Mouse (Mus musculus) fibroblast of lung, adult 2 months (primary cell): Measurements from ENCODE around the gene Fam155a.
"Not testable (repeated sequence)": the region's sequence is repeated elsewhere in the genome, so short reads cannot be mapped to it uniquely, and the experiment has no call there.

ENCODE experiments used
- DNase-seq: peaks from one replicate; pipeline ENCODE4 v3.0.0-alpha.2; 2011; ENCODE audit warnings: low read depth

Gene Fam155a

DNA sequence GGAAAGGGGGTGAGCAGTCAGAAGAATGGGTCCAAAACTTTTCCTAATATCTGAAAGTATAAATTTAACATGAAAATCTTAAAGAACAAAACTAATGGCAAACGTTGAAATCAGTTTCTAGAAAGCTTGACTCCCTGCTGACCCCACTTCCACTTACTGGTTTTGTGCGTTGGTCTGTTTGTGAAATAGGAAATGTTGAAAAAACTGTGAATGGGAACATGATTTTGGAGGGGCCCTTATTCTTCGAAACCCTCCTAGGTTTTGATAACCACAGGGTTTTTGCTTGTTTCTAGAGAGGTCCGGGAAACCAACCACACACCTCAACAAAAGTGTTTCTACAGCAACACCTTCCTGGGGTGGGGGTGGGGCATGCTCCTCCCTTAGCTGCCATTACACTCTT is 368.6 kb downstream of the Fam155a start:
- DNase-seq: no peak

DNA sequence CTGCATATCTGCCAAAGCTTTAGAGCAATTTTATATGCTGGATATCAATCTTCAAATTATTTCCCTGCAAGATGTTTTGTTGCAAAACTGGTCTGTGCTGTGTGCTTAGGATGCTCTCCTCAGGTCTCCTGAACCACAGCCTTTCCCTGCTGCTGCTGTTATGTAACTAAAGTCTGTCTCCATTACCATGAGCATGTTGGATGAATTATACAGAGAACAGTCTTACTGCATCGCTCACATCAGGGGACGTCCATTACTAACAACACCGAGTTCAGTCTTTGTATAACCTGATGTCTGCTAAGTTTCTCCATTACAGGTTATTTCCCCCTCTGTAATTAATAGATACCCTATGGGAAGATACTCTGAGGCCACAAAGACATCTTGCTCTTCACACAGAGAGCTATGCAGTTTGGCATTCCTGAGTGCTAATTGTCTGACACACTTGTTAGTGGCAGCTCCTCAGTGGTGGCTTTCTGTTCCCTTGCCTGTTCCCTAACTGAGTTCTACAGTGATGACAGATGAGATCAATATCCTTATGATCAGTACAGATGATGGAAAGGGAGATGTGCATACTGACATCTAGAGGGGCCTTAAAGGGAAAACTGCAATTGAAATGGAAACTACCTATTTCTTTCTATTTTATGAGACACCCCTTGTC is 372.2 kb downstream of the Fam155a start:
- no peak for DNase-seq

DNA sequence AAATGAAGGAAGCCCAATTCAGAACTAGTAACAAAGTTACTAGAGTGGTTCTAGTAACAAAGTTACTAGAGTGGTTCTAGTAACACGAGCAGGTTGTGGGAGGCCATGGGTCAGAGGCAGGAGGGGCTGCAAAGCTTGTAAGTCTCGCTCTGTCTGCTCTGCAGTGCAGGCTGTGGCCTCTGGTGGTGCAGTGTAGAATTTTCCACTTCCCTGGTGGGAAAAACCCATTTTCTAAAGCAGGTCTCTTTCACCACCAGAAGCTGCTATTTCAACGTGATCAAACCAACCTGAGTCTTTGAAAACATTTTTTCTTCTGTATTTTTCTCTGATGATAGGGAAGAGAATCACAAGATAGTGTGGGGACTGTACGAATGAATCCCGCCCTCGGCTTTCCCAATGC is 372.9 kb downstream of the Fam155a start:
- DNase-seq: no peak

DNA sequence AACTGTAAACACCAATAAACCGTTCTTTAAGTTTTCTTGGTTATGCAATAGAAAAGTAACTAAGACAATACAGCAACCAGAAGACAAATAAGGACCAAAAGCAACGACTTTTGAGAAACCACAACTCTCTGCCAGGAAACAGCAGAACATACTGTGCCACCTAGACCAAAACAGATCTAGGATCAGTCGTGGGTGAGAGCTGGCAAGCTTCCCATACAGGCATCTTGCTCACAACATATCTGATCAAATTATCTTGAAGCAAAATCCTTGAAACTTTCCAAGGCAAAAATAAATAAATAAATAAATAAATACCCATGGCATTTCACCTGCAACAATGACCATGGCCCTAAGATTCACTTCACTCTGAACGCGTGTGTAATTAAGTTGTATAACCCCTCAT is 376.3 kb downstream of the Fam155a start:
- DNase-seq: no peak

GRCm38 (mm10) chr8:9393246-9393645 is 377.7 kb downstream of the Fam155a start:
- DNase-seq: no peak

- not testable (repeated sequence) for DNase-seq
Measured at GRCm38 (mm10) chr8:9390229-9390628, 380.7 kb downstream of the Fam155a start.

DNA sequence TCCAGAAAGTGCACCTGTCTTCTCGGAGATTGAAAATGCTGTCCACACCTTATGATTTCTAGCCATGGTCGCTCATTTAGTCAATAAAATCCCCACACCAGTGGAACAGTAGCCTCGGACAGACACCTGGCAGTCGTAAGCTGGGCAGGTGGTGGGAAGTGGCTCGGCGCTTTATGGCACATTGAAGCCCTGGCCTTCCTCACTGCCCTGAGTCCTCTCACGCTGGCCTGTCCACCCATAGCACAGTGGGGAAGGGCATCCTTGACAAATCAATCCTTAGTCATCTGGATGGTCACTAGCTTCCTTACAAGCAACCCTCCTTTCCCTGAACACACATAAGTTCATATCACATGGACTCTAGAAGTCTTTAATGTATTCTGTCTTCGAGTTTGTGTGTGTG is 401.8 kb downstream of the Fam155a start:
- DNase-seq: no peak

- no peak for DNase-seq
Measured at GRCm38 (mm10) chr8:9367721-9368120, 403.2 kb downstream of the Fam155a start.

- DNase-seq: no peak
Measured at GRCm38 (mm10) chr8:9365381-9365780, 405.6 kb downstream of the Fam155a start.

DNA sequence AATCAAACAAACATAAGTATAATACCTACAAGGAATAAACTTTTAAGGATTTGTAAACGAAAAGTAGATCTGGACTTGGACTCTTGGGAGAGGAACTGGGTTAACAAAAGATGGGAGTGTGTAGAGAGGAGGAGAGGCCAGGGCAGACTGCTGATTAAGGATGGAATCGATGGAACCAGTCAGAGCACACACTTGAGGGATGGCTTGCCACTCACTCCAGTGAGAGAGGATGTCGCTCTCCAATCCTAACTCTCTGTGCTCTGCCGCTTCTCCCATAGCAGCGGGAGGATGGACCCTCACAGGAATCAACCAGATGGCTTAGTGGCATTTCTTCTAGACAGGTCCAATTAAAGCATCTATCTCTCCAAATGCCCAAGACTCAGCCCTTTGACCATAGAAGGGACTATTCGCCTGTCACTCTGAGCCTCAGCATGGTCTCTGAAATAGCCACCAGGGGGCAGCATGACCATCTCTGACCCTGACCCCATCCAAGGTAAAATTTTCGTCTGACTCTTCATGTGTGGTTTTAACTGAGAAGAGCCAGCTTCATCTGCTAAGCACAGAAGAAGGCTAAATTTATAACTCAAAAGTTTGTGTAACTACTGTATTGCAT is 422.3 kb downstream of the Fam155a start:
- DNase-seq: no peak

- no peak for DNase-seq
Measured at GRCm38 (mm10) chr8:9347163-9347562, 423.8 kb downstream of the Fam155a start.

DNA sequence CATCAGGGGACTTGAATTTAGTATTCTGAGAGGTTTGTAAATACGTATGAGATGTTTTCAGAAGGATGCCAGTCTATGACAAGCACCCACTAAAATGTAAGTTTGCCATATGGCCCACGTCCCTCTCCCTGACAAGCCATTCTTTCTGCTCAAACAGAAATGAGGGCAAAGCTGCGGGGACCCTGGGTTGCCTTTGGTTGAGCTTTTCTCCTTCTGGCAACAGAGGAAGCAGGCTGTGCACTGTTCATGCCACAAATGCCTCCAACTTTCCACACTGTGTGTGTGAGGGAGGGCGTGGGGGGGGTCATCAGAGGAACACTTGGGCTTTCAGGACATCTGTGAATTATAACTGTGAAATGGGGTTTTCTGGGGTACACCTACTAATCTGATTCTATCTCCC is 426.8 kb downstream of the Fam155a start:
- no peak for DNase-seq

GRCm38 (mm10) chr8:9342998-9343397 is 428.0 kb downstream of the Fam155a start:
- no peak for DNase-seq

GRCm38 (mm10) chr8:9342593-9342992 is 428.4 kb downstream of the Fam155a start:
- DNase-seq: no peak

DNA sequence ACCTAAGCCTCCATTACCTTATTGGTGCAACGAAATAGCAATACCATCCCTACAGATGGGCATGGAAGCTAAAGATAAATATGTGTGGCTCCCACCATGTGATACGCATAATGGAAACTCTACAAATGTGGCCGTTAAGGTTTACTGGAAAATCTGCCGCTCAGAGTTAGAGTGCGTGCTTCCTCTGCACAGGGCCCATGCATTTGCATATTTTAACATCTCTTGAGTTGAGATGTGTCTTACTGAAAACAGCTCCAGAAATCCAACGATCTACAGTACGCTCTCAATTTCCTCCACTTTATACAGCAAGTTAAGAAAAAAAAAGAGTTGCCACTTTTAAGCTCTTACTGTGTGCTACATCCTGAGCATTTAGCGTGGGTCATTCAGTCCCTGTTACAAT is 433.1 kb downstream of the Fam155a start:
- no peak for DNase-seq

DNA sequence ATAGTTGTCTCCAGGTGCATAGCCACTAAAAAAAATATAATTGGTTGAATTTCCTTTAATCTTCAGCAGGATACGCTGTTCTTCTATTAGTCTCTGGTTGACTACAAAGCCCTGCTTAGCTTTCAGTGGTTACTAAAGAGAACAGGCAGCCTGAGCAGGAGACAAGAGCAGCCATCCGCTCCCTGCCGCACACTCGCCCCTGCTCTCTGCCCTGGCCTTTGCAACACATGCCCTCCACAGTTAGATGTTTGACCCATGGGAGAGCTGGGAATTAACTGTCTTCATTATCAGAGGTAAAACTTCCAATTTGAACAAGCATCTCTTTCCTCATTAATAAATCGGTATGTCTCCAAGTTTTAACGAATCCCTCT is 435.0 kb downstream of the Fam155a start:
- DNase-seq: no peak

DNA sequence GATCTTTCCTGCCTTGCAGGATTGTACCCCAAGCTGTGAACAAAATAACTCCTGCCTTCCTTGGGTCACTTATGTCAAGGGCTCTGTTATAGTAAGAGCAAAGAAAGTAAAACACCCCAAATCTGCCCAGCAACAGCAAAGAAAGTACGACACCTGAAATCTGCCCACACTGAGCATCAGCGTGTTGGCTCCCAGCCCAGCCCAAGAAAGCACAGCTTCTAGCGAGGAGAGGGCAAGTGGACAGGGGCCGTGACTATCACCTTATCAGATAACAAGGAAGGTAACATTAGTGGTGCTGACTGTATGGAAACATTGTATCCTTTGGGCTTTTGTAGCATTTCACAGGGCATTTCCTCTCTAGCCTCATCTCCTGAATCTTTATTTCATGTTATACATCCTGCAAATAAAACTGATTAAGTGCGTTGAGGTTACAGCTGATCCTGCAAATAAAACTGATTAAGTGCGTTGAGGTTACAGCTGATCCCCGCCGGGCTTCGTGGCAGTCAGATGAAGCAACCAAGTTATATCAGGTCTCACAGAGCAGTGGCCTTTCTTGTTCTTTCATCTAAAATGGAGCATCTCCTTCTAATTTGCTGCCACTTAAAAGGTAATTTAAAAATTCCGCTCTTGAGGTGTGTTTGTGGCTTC is 435.6 kb downstream of the Fam155a start:
- DNase-seq: no peak

GRCm38 (mm10) chr8:9332766-9333165 is 438.2 kb downstream of the Fam155a start:
- no peak for DNase-seq

DNA sequence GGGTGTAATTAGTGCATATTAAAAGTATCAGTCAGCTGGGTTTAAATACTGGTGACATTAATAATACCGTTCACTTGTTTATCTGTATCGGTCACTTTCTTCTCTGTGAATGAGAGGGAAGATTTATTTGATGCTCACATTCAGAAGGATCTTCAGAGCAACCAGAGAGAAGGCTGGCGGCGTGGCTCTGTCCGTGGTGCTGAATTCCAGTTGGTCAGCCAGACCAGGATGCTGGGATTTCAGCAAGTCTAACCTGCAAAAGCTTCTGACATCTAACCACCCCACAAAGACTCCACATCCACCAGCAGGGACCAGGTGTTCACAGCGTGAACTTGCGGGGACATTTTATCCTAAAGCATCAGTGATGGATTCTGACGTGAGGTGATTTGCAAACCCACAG is 461.5 kb downstream of the Fam155a start:
- DNase-seq: no peak

DNA sequence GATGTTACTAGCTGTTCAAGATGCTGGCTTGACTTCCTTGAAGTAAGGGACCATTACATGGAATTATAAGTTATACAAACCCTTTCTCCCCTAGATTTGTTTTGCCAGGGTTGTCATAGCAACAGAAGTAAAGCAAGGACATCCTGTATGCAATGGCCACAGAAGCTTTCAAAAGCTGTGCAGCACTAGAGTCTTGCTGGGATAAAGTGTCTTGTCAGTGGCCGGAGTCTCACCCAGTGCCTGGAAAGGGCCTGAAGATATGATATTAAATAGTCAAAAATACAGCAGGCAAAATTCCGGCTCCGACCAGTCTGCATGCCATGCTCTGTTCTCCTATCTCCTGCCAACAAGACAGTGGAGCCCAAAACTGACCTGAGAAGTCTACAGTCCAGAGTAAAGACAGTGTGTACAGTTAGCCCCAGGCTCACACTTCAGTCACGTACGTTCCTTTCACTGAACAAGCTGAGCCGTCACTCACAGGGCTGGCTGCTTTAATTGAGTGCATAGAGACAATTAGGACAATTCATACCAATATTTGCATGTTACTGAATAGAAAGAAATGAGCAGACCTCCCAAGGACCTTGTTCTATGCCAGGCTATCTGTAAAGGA is 467.3 kb downstream of the Fam155a start:
- no peak for DNase-seq

- DNase-seq: no peak
Measured at GRCm38 (mm10) chr8:9295046-9295445, 475.9 kb downstream of the Fam155a start.

DNA sequence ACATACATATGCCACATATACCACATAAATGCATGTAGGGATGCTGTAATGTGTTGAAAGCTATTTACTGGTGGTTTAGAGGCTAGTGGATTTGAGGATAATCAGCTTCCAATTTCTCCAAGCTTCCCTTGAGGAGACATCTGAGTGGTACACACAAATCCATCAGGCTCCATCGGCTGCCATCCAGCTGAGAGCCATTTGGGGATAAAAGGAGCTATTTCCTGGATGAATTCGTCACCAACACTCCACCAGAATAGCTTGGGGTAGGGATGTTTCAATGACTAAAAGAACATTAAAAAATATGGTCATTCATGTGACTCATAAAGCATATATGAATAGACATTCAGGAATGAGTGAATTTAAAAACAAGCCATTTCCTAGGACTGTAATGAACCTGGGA is 478.4 kb downstream of the Fam155a start:
- DNase-seq: no peak

DNA sequence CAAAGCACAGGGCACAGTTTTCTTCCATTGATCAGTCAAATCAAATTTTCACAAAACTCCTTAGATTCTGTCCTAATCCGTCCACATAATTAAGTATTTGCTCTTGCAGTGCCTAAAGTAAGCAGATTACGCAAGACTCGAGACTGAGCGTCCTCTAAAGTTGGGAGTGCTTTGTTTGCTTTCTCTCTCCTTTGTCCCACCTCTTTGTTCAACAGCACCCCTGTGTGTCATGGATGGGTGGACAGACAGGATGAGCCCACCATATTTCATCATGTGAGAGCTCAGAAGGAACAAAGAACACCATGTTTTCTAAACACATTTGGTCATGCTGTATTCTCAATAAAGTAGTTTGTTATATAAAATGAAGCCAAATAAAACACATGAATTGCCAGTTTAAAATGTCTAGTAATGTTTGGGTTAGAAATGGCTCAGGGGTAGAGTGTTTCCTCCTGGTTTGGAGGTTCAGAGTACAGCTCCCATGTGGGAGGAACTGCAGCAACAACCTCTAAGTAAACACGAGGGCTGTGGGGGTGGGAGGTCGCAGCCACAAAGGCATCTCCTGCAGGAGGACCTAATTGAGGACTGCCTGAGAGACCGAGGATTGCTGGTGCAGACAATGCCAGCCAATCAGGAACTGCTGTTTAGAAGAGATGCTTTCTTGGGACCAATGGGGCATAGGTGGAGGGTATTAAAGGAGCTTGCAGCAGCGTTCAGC is 482.8 kb downstream of the Fam155a start:
- DNase-seq: no peak
